In the genomic region with DNA sequence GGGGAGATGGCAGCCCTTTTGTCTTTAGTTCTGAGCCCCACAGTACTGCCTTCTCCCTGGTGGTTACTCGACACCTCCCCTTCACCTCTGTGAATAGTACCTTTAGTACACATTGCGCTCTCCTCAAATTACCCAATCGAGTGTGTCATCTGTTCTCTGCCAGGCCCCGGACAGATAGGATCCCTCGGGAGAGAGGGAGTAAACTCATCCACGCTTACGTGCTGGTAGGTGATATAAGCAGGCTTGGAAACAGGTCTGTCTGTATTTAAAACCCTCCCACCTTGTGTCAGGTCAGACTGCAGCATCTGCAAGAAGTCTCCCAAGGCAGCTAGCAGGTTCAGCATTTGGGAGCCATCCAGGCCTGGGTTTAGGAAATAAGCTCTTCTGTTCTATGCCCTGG, we compare ENCODE assay signal across 35 mouse cellular contexts. TPM values are rescaled to one million over a fixed set of nuclear protein-coding genes. Genes with fewer than 3 reads are reported as not detected.
DNase-seq lines count a peak whose midpoint lies in the region; ATAC-seq and TF ChIP-seq lines count a peak whose summit lies in the region.
"Had no signal": no experiment of that assay in that cellular context is flagged by ENCODE, and none has a peak within 500 bp of the region (broad histone marks: within the 10 kb centered on the region; RNA-seq: fewer than 3 reads in every experiment).

No protein-coding gene starts in this region.

- H3K4me2 ChIP-seq in liver, embryonic 13.5 days, result no peak overlapping the region
- H3K4me2 ChIP-seq in embryonic facial prominence, embryonic 15.5 days (replicated peaks), result no peak overlapping the region
- H3K4me2 ChIP-seq in liver, postnatal 0 days (ENCODE audit: low read depth, low read length), result no peak overlapping the region
- H3K4me2 ChIP-seq: heart, embryonic 13.5 days; hindbrain, embryonic 14.5 days had no signal

- peaks cover 30% of the 10 kb centered on the region for H3K4me1 ChIP-seq in liver, embryonic 13.5 days (replicated peaks)
- no peaks in the 10 kb centered on the region for H3K4me1 ChIP-seq in embryonic facial prominence, embryonic 15.5 days
- peaks cover 9% of the 10 kb centered on the region; the same call in 1 of the 2 replicates for H3K4me1 ChIP-seq in liver, postnatal 0 days (ENCODE audit: insufficient read depth)
- H3K4me1 ChIP-seq: heart, embryonic 10.5 days had no signal

- TF ChIP-seq EP300 in liver, postnatal 0 days (IDR thresholded peaks at IDR 0.05; ENCODE audit: low read depth), result no peak

- peak overlapping the region; percentile 30; the same call in 1 of the 2 replicates for H3K27ac ChIP-seq in liver, embryonic 13.5 days
- no peak overlapping the region for H3K27ac ChIP-seq in embryonic facial prominence, embryonic 15.5 days (replicated peaks)
- H3K27ac ChIP-seq in liver, postnatal 0 days (ENCODE audit: low read depth), result no peak overlapping the region
- H3K27ac ChIP-seq: heart, adult 2 months; heart, embryonic 10.5 days; heart, embryonic 13.5 days; hindbrain, embryonic 14.5 days; hindbrain, postnatal 0 days had no signal

- no peak for DNase-seq in liver, embryonic 13.5 days
- no peak for DNase-seq in liver
- peak; percentile 14 for DNase-seq in thymus, postnatal 4 days
- no peak for DNase-seq in thymus, postnatal 0 days (ENCODE audit: low spot score)
- DNase-seq in liver, postnatal 0 days, result no peak
- DNase-seq in layer of hippocampus, postnatal 10 days (ENCODE audit: low spot score in 2 of 2), result no peak
- DNase-seq: adrenal gland, adult 8-10 months; adrenal gland, postnatal 25 days; cerebellum, adult 11-12 months; cerebellum, adult 8-10 months; cerebellum, postnatal 10 days; cerebellum, postnatal 36 days; embryo, embryonic 11 days; forebrain, postnatal 0 days; gastrocnemius, postnatal 25 days; heart, adult 2 months; heart, postnatal 14 days; heart, postnatal 4 days had no signal

- no peak overlapping the region for H3K4me3 ChIP-seq in liver, embryonic 13.5 days (replicated peaks)
- no peak overlapping the region for H3K4me3 ChIP-seq in embryonic facial prominence, embryonic 15.5 days (replicated peaks)
- no peak overlapping the region for H3K4me3 ChIP-seq in liver, postnatal 0 days (ENCODE audit: low read depth, low read length)
- H3K4me3 ChIP-seq: heart, adult 2 months; heart, embryonic 10.5 days; heart, embryonic 13.5 days had no signal

- H3K36me3 ChIP-seq in liver, embryonic 13.5 days, result no peaks in the 10 kb centered on the region
- H3K36me3 ChIP-seq in embryonic facial prominence, embryonic 15.5 days, result no peaks in the 10 kb centered on the region
- H3K36me3 ChIP-seq in liver, postnatal 0 days (replicated peaks; ENCODE audit: insufficient read depth, low read length), result no peaks in the 10 kb centered on the region
- H3K36me3 ChIP-seq: heart, embryonic 10.5 days; heart, embryonic 13.5 days had no signal

- WGBS in liver, embryonic 13.5 days (ENCODE audit: insufficient replicate concordance), result 55% methylated on average over 7 of the region's 7 CpGs
- WGBS in embryonic facial prominence, embryonic 15.5 days, result 21% methylated on average over 7 of the region's 7 CpGs
- 36% methylated on average over 7 of the region's 7 CpGs for WGBS in liver, postnatal 0 days (ENCODE audit: insufficient replicate concordance)

- no peak overlapping the region for H3K9ac ChIP-seq in liver, embryonic 13.5 days
- no peak overlapping the region for H3K9ac ChIP-seq in embryonic facial prominence, embryonic 15.5 days
- no peak overlapping the region for H3K9ac ChIP-seq in liver, postnatal 0 days (replicated peaks)
- H3K9ac ChIP-seq: forebrain, postnatal 0 days; heart, embryonic 13.5 days; hindbrain, embryonic 14.5 days had no signal

- TF ChIP-seq CTCF in liver, postnatal 0 days (IDR thresholded peaks at IDR 0.05; ENCODE audit: low read depth), result no peak

- no peaks in the 10 kb centered on the region for H3K9me3 ChIP-seq in liver, embryonic 13.5 days (replicated peaks)
- H3K9me3 ChIP-seq in embryonic facial prominence, embryonic 15.5 days (replicated peaks), result no peaks in the 10 kb centered on the region
- H3K9me3 ChIP-seq in liver, postnatal 0 days (ENCODE audit: low read length), result no peaks in the 10 kb centered on the region
- H3K9me3 ChIP-seq: heart, embryonic 10.5 days; heart, embryonic 13.5 days had no signal

- H3K27me3 ChIP-seq in liver, embryonic 13.5 days, result no peaks in the 10 kb centered on the region
- H3K27me3 ChIP-seq in embryonic facial prominence, embryonic 15.5 days, result no peaks in the 10 kb centered on the region
- H3K27me3 ChIP-seq in liver, postnatal 0 days (ENCODE audit: insufficient read depth, low read length), result no peaks in the 10 kb centered on the region
- H3K27me3 ChIP-seq: heart, embryonic 13.5 days had no signal

- no peak for ATAC-seq in liver, embryonic 13.5 days (ENCODE audit: low read depth)
- peak; percentile 76 for ATAC-seq in embryonic facial prominence, embryonic 15.5 days (ENCODE audit: insufficient number of reproducible peaks, low FRiP score, low TSS enrichment, low read depth)
- ATAC-seq in liver, postnatal 0 days, result peak; percentile 93
- no peak for ATAC-seq in frontal cortex, adult (ENCODE audit: low TSS enrichment)
- ATAC-seq: CD4-positive, CD25-positive, alpha-beta regulatory T cell, adult 4 months; forebrain, embryonic 14.5 days; forebrain, postnatal 0 days; hindbrain, postnatal 0 days had no signal

RNA-seq across cellular contexts. Expression of gene Opn4, which starts 35.2 kb away (rescaled TPM):
- not detected in 2 replicates for polyA plus RNA-seq in liver, embryonic 13.5 days (2015; fragmentation: Nextera tagmentation; extraction: Ambion mirVana)
- not detected in 2 replicates for polyA plus RNA-seq in thymus, postnatal 0 days (2015; fragmentation: Nextera tagmentation; extraction: Ambion mirVana)
- 0.45 and 0.46 TPM in 2 replicates for polyA plus RNA-seq in embryonic facial prominence, embryonic 15.5 days (2015; fragmentation: Nextera tagmentation; extraction: Ambion mirVana)
- not detected in 2 replicates for polyA plus RNA-seq in liver, postnatal 0 days (2015; fragmentation: Nextera tagmentation; extraction: Ambion mirVana)
- not detected for total RNA-seq in layer of hippocampus, postnatal 10 days (2021)
- total RNA-seq: adrenal gland, postnatal 25 days; gastrocnemius, adult 8-10 months; gastrocnemius, postnatal 25 days; granulocyte monocyte progenitor cell, adult 5-6 weeks; hindbrain, postnatal 0 days; MEL had no signal
- polyA plus RNA-seq: brain, embryonic 14.5 days; C2C12; CD4-positive, CD25-positive, alpha-beta regulatory T cell, adult 4 months; cortical plate, adult 2 months; embryonic facial prominence, embryonic 11.5 days; forebrain, embryonic 14.5 days; hindbrain, embryonic 11.5 days; hindbrain, embryonic 14.5 days had no signal

RNA-seq across cellular contexts. Expression of gene Wapl, which starts 38.5 kb away (rescaled TPM):
- 24.9 and 30.0 TPM in 2 replicates for polyA plus RNA-seq in liver, embryonic 13.5 days (2015; fragmentation: Nextera tagmentation; extraction: Ambion mirVana)
- 38.3 and 49.7 TPM in 2 replicates for polyA plus RNA-seq in thymus, postnatal 0 days (2015; fragmentation: Nextera tagmentation; extraction: Ambion mirVana)
- 25.0 and 26.4 TPM in 2 replicates for polyA plus RNA-seq in embryonic facial prominence, embryonic 15.5 days (2015; fragmentation: Nextera tagmentation; extraction: Ambion mirVana)
- 15.3 TPM in 2 replicates for polyA plus RNA-seq in liver, postnatal 0 days (2015; fragmentation: Nextera tagmentation; extraction: Ambion mirVana)
- total RNA-seq in layer of hippocampus, postnatal 10 days (2021), result 10 to 100 TPM; 42.2 to 43.5 TPM

RNA-seq across cellular contexts. Expression of gene Ldb3, which starts 46.7 kb away (rescaled TPM):
- 0.54 and 0.59 TPM in 2 replicates for polyA plus RNA-seq in liver, embryonic 13.5 days (2015; fragmentation: Nextera tagmentation; extraction: Ambion mirVana)
- polyA plus RNA-seq in thymus, postnatal 0 days (2015; fragmentation: Nextera tagmentation; extraction: Ambion mirVana), result 0.29 and 0.39 TPM in 2 replicates
- 25.9 and 33.6 TPM in 2 replicates for polyA plus RNA-seq in embryonic facial prominence, embryonic 15.5 days (2015; fragmentation: Nextera tagmentation; extraction: Ambion mirVana)
- 0.26 and 3.2 TPM in 2 replicates for polyA plus RNA-seq in liver, postnatal 0 days (2015; fragmentation: Nextera tagmentation; extraction: Ambion mirVana)
- total RNA-seq in layer of hippocampus, postnatal 10 days (2021), result 1 to 10 TPM; 1.9 to 2.0 TPM
- total RNA-seq: granulocyte monocyte progenitor cell, adult 5-6 weeks; MEL had no signal
- polyA plus RNA-seq: CD4-positive, CD25-positive, alpha-beta regulatory T cell, adult 4 months; forebrain, embryonic 11.5 days had no signal

Comparison
In these comparisons a context has a peak if more than half of its experiments do, and no peak if none do; other contexts are left out.
1. ATAC-seq: peak in embryonic facial prominence, embryonic 15.5 days (single experiment) and liver, postnatal 0 days (single experiment); none in liver, embryonic 13.5 days (single experiment) and frontal cortex, adult (single experiment).